Mouse (Mus musculus) left cerebral cortex, adult 9 months (tissue): ENCODE results near the gene Itga1.

Experiments used
- DNase-seq, 2 experiments: peaks; one replicate each; pipeline ENCODE4 v3.0.0; 2022; ENCODE audit warnings: low spot score in 2 of 2

Itga1 gene

GRCm38 (mm10) chr13:115052568-115052967 lies 49.2 kb downstream of the Itga1 start:
- peak; percentile 15 to 48 for DNase-seq

- DNase-seq = no peak
These were observed 50.9 kb downstream of the Itga1 start for GRCm38 (mm10) chr13:115050660-115051559.

- no peak for DNase-seq
These were observed 59.1 kb downstream of the Itga1 start for GRCm38 (mm10) chr13:115042652-115043051.

GRCm38 (mm10) chr13:115037304-115037703 lies 64.5 kb downstream of the Itga1 start:
- DNase-seq = no peak

GRCm38 (mm10) chr13:115035387-115035786 lies 66.4 kb downstream of the Itga1 start:
- no peak for DNase-seq

- no peak for DNase-seq
These were observed 68.6 kb downstream of the Itga1 start for GRCm38 (mm10) chr13:115033135-115033534.

- no peak for DNase-seq
These were observed 70.4 kb downstream of the Itga1 start for GRCm38 (mm10) chr13:115031177-115032000.

GRCm38 (mm10) chr13:115025394-115025793 lies 76.4 kb downstream of the Itga1 start:
- DNase-seq = no peak

- DNase-seq = no peak
These were observed 79.5 kb downstream of the Itga1 start for GRCm38 (mm10) chr13:115022117-115022787.

- no peak for DNase-seq
These were observed 80.4 kb downstream of the Itga1 start for GRCm38 (mm10) chr13:115021411-115021810.

- DNase-seq = no peak
These were observed 81.0 kb downstream of the Itga1 start for GRCm38 (mm10) chr13:115020727-115021126.

- no peak for DNase-seq
These were observed 84.2 kb downstream of the Itga1 start for GRCm38 (mm10) chr13:115017545-115017944.

GRCm38 (mm10) chr13:115011547-115011946 lies 90.2 kb downstream of the Itga1 start:
- no peak for DNase-seq

GRCm38 (mm10) chr13:115006213-115006835 lies 95.4 kb downstream of the Itga1 start:
- no peak for DNase-seq

GRCm38 (mm10) chr13:115005342-115005741 lies 96.4 kb downstream of the Itga1 start:
- DNase-seq = no peak

GRCm38 (mm10) chr13:115003444-115004053 lies 98.2 kb downstream of the Itga1 start:
- DNase-seq = no peak

GRCm38 (mm10) chr13:115002837-115003236 lies 98.9 kb downstream of the Itga1 start:
- no peak for DNase-seq

GRCm38 (mm10) chr13:115002155-115002554 lies 99.6 kb downstream of the Itga1 start:
- DNase-seq = no peak

- no peak for DNase-seq
These were observed 102.2 kb downstream of the Itga1 start for GRCm38 (mm10) chr13:114999582-114999981.

GRCm38 (mm10) chr13:114998100-114998499 lies 103.7 kb downstream of the Itga1 start:
- no peak for DNase-seq
